Mouse (Mus musculus) hematopoietic multipotent progenitor cell, adult 10-12 weeks (in vitro differentiated cells): ENCODE results near the gene Calb2. TPM values are rescaled to one million over a fixed set of nuclear protein-coding genes. Genes with fewer than 3 reads are reported as not detected.

Source experiments
- polyA plus RNA-seq: library from polyadenylated mRNA; stranded (reverse); fragments of >175 nt; gene quantifications from 2 replicates; pipeline ENCODE4 v1.2.3, GENCODE M21; 2012; ENCODE audit warnings: low replicate concordance

Gene Calb2
- not detected in 2 replicates for polyA plus RNA-seq

DNA sequence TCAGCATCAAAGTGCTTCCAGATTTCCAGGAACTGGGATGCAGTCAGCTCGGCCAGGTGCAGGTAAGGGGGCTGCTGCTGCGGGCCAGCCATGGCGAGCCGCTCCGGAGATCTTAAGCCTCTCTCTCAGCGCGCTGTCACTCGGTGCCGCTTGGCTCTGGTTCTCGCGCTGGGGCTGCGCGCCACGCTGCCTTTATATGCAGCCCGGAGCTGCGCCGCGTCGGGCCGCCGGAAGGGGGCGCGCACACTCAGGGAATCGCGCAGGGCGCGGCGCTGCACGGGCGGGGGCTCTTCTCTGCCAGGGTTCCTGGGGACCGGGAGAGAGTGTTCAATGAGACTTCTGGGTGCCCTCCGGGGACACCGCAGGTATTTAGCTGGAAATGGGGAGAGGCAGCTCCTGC lies at the start of gene Calb2:
Gene Calb2 (minus strand): TSS at position 165 of the 400 bp plus-strand sequence.

GRCm38 (mm10) chr8:110215365-110215764 lies 47.4 kb upstream of the Calb2 start, which contains the start of gene Cmtr2:
Gene Cmtr2, plus strand, starts transcription at chr8:110215665.

DNA sequence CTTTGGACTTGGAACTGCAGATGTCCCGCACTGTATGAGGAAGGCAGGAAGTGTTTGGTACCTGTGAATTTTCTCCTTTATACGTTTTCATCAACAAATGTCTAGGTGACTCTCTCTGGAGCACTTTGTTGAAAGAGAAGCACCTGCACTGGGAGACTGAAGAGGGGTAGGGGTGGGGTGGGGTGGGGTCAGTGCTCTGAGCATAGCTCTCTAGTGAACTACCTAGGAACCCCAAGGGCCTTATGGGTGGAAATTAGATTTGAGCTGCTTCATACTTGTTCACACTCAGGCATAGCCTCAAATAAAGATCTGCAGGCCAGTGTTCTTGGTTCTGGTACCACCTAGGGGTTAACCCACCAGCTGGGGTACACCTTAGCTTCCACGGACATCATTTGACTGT lies 65.4 kb downstream of the Calb2 start, which contains the start of gene Gm17720:
Gene Gm17720 (minus strand): TSS at position 101 of the 400 bp plus-strand sequence.

GRCm38 (mm10) chr8:110100907-110101306 lies 67.1 kb downstream of the Calb2 start, which contains the start of gene Gm21964:
Gene Gm21964, plus strand, starts transcription at chr8:110101207.

Other genes with a start within 250 kb of the Calb2 start
- gene Marveld3, start 206.0 kb downstream of the Calb2 start, polyA plus RNA-seq, result 0.59 TPM in 1 of 2 replicates, not detected in the other
- not detected in 2 replicates for gene Tat, start 177.8 kb downstream of the Calb2 start, polyA plus RNA-seq
- gene Chst4, start 128.5 kb downstream of the Calb2 start, polyA plus RNA-seq, result not detected in 2 replicates
- 0.31 and 0.35 TPM in 2 replicates for gene Zfp612, start 88.5 kb downstream of the Calb2 start, polyA plus RNA-seq
- not detected in 2 replicates for gene Gm21964, start 67.0 kb downstream of the Calb2 start, polyA plus RNA-seq
- gene Gm17720, start 65.5 kb downstream of the Calb2 start, polyA plus RNA-seq, result not detected in 2 replicates
- gene Cmtr2, start 47.5 kb upstream of the Calb2 start, polyA plus RNA-seq, result 1.0 and 1.4 TPM in 2 replicates
- not detected in 2 replicates for gene Hydin, start 98.8 kb upstream of the Calb2 start, polyA plus RNA-seq